Mouse (Mus musculus): ENCODE results near the gene Mthfd1l. TPM values are rescaled to one million over a fixed set of nuclear protein-coding genes. Genes with fewer than 3 reads are reported as not detected.

Gene Mthfd1l
- polyA plus RNA-seq, 1 experiment from 2014 or later = 20.4 TPM

GRCm38 (mm10) chr10:3980231-3980630 is 7.3 kb downstream of the Mthfd1l start:
- Histone ChIP-seq H3K4me3 (no peak overlapping the region), H3K4me1 (peaks cover 14% of the 10 kb centered on the region), H3K27ac (replicated peaks) (no peak overlapping the region), H3K9me3 (peaks cover 5% of the 10 kb centered on the region; the same call in 1 of the 2 replicates), H3K27me3 (replicated peaks; ENCODE audit: low read depth, poor library complexity, severe bottlenecking) (no peaks in the 10 kb centered on the region), H3K36me3 (replicated peaks) (peaks cover 64% of the 10 kb centered on the region)
- no peak for DNase-seq (ENCODE audit: low spot score)
- 92% methylated on average over 4 of the region's 4 CpGs for WGBS

- Histone ChIP-seq H3K4me1 (no peaks in the 10 kb centered on the region), H3K4me3 (no peak overlapping the region), H3K9me3 (no peaks in the 10 kb centered on the region), H3K27ac (replicated peaks) (no peak overlapping the region), H3K27me3 (replicated peaks; ENCODE audit: low read depth, poor library complexity, severe bottlenecking) (no peaks in the 10 kb centered on the region), H3K36me3 (replicated peaks) (peaks cover 67% of the 10 kb centered on the region)
- DNase-seq (ENCODE audit: low spot score) = no peak
- 91% methylated on average over 6 of the region's 6 CpGs for WGBS
These were observed 17.5 kb downstream of the Mthfd1l start for GRCm38 (mm10) chr10:3990295-3990883.

- 90% methylated on average over 8 of the region's 8 CpGs for WGBS
These were observed 20.6 kb downstream of the Mthfd1l start for GRCm38 (mm10) chr10:3993365-3994102.

GRCm38 (mm10) chr10:3995277-3995676 is 22.4 kb downstream of the Mthfd1l start:
- Histone ChIP-seq H3K36me3 (replicated peaks) (peaks cover 69% of the 10 kb centered on the region), H3K4me3 (no peak overlapping the region), H3K4me1 (no peaks in the 10 kb centered on the region), H3K27me3 (replicated peaks; ENCODE audit: low read depth, poor library complexity, severe bottlenecking) (no peaks in the 10 kb centered on the region), H3K9me3 (no peaks in the 10 kb centered on the region), H3K27ac (replicated peaks) (no peak overlapping the region)
- 84% methylated on average over 4 of the region's 4 CpGs for WGBS
- DNase-seq (ENCODE audit: low spot score) = no peak

More at GRCm38 (mm10) chr10:3993365-3994102, 20.6 kb downstream of the Mthfd1l start:
- Histone ChIP-seq H3K4me3 (no peak overlapping the region), H3K36me3 (replicated peaks) (peaks cover 70% of the 10 kb centered on the region), H3K27me3 (replicated peaks; ENCODE audit: low read depth, poor library complexity, severe bottlenecking) (no peaks in the 10 kb centered on the region), H3K4me1 (no peaks in the 10 kb centered on the region), H3K27ac (replicated peaks) (no peak overlapping the region), H3K9me3 (no peaks in the 10 kb centered on the region)
- DNase-seq (ENCODE audit: low spot score) = no peak

GRCm38 (mm10) chr10:3996170-3996876 is 23.4 kb downstream of the Mthfd1l start:
- Histone ChIP-seq H3K27ac (replicated peaks) (no peak overlapping the region), H3K9me3 (no peaks in the 10 kb centered on the region), H3K4me1 (no peaks in the 10 kb centered on the region), H3K36me3 (replicated peaks) (peaks cover 66% of the 10 kb centered on the region), H3K4me3 (no peak overlapping the region), H3K27me3 (replicated peaks; ENCODE audit: low read depth, poor library complexity, severe bottlenecking) (no peaks in the 10 kb centered on the region)
- DNase-seq (ENCODE audit: low spot score) = peak; percentile 87
- WGBS = 59% methylated on average over 15 of the region's 15 CpGs

- H3K27me3 ChIP-seq (replicated peaks; ENCODE audit: low read depth, poor library complexity, severe bottlenecking) = no peaks in the 10 kb centered on the region
- WGBS = 88% methylated on average over 7 of the region's 7 CpGs
- H3K36me3 ChIP-seq (replicated peaks) = peaks cover 52% of the 10 kb centered on the region
- DNase-seq (ENCODE audit: low spot score) = no peak
- H3K4me3 ChIP-seq = no peak overlapping the region
- no peak overlapping the region for H3K27ac ChIP-seq (replicated peaks)
- no peaks in the 10 kb centered on the region for H3K4me1 ChIP-seq
- no peaks in the 10 kb centered on the region for H3K9me3 ChIP-seq
These were observed 25.0 kb downstream of the Mthfd1l start for GRCm38 (mm10) chr10:3997851-3998426.

GRCm38 (mm10) chr10:4002711-4003110 is 29.8 kb downstream of the Mthfd1l start:
- Histone ChIP-seq H3K4me1 (no peaks in the 10 kb centered on the region), H3K27me3 (replicated peaks; ENCODE audit: low read depth, poor library complexity, severe bottlenecking) (no peaks in the 10 kb centered on the region), H3K36me3 (replicated peaks) (peaks cover 33% of the 10 kb centered on the region), H3K9me3 (no peaks in the 10 kb centered on the region), H3K4me3 (no peak overlapping the region), H3K27ac (replicated peaks) (no peak overlapping the region)
- no peak for DNase-seq (ENCODE audit: low spot score)
- WGBS = 89% methylated on average over 5 of the region's 5 CpGs

- WGBS = 90% methylated on average over 7 of the region's 7 CpGs
- H3K4me1 ChIP-seq = no peaks in the 10 kb centered on the region
- no peaks in the 10 kb centered on the region for H3K9me3 ChIP-seq
- H3K4me3 ChIP-seq = no peak overlapping the region
- no peak overlapping the region for H3K27ac ChIP-seq (replicated peaks)
- no peaks in the 10 kb centered on the region for H3K27me3 ChIP-seq (replicated peaks; ENCODE audit: low read depth, poor library complexity, severe bottlenecking)
- no peak for DNase-seq (ENCODE audit: low spot score)
- peaks cover 24% of the 10 kb centered on the region for H3K36me3 ChIP-seq (replicated peaks)
These were observed 32.3 kb downstream of the Mthfd1l start for GRCm38 (mm10) chr10:4005191-4005590.

- H3K36me3 ChIP-seq (replicated peaks) = peaks cover 18% of the 10 kb centered on the region
- H3K9me3 ChIP-seq = no peaks in the 10 kb centered on the region
- no peak overlapping the region for H3K4me3 ChIP-seq
- H3K4me1 ChIP-seq = no peaks in the 10 kb centered on the region
- 81% methylated on average over 7 of the region's 7 CpGs for WGBS
- no peaks in the 10 kb centered on the region for H3K27me3 ChIP-seq (replicated peaks; ENCODE audit: low read depth, poor library complexity, severe bottlenecking)
- no peak overlapping the region for H3K27ac ChIP-seq (replicated peaks)
- no peak for DNase-seq (ENCODE audit: low spot score)
These were observed 33.5 kb downstream of the Mthfd1l start for GRCm38 (mm10) chr10:4006296-4007015.

GRCm38 (mm10) chr10:4022628-4023303 is 49.8 kb downstream of the Mthfd1l start:
- Histone ChIP-seq H3K27me3 (replicated peaks; ENCODE audit: low read depth, poor library complexity, severe bottlenecking) (no peaks in the 10 kb centered on the region), H3K4me1 (no peaks in the 10 kb centered on the region), H3K9me3 (no peaks in the 10 kb centered on the region), H3K27ac (replicated peaks) (no peak overlapping the region), H3K4me3 (no peak overlapping the region), H3K36me3 (replicated peaks) (peaks cover 51% of the 10 kb centered on the region)
- no peak for DNase-seq (ENCODE audit: low spot score)
- 94% methylated on average over 14 of the region's 14 CpGs for WGBS

GRCm38 (mm10) chr10:4026616-4027015 is 53.7 kb downstream of the Mthfd1l start:
- Histone ChIP-seq H3K9me3 (no peaks in the 10 kb centered on the region), H3K4me1 (no peaks in the 10 kb centered on the region)
- 90% methylated on average over 4 of the region's 4 CpGs for WGBS

GRCm38 (mm10) chr10:4027466-4027865 is 54.5 kb downstream of the Mthfd1l start:
- H3K27ac ChIP-seq (replicated peaks) = no peak overlapping the region
- no peaks in the 10 kb centered on the region for H3K4me1 ChIP-seq
- H3K36me3 ChIP-seq (replicated peaks) = peaks cover 41% of the 10 kb centered on the region
- no peak overlapping the region for H3K4me3 ChIP-seq
- no peaks in the 10 kb centered on the region for H3K9me3 ChIP-seq
- DNase-seq (ENCODE audit: low spot score) = no peak
- WGBS = 83% methylated on average over 4 of the region's 4 CpGs
- no peaks in the 10 kb centered on the region for H3K27me3 ChIP-seq (replicated peaks; ENCODE audit: low read depth, poor library complexity, severe bottlenecking)

More at GRCm38 (mm10) chr10:4026616-4027015, 53.7 kb downstream of the Mthfd1l start:
- no peak overlapping the region for H3K4me3 ChIP-seq
- no peak overlapping the region for H3K27ac ChIP-seq (replicated peaks)
- H3K27me3 ChIP-seq (replicated peaks; ENCODE audit: low read depth, poor library complexity, severe bottlenecking) = no peaks in the 10 kb centered on the region
- DNase-seq (ENCODE audit: low spot score) = no peak
- peaks cover 41% of the 10 kb centered on the region for H3K36me3 ChIP-seq (replicated peaks)

Data from embryonic facial prominence, embryonic 10.5 days (tissue).